8 mouse cellular contexts compared by ENCODE assay signal in genomic region chr14:20803606-20803938, GRCm38 (mm10). TPM values are rescaled to one million over a fixed set of nuclear protein-coding genes. Genes with fewer than 3 reads are reported as not detected.
DNase-seq lines count a peak whose midpoint lies in the region; ATAC-seq and TF ChIP-seq lines count a peak whose summit lies in the region.

No protein-coding gene starts in this region.

- intact Hi-C loops in gastrocnemius, adult 2 months (cut with DNase I): loop anchor here (1.0 to 5.0 kb wide), 2 partner anchors 70 to 304 kb away; no protein-coding TSS in a partner anchor

- no peak overlapping the region for H3K9ac ChIP-seq in midbrain, embryonic 12.5 days (replicated peaks)

- TF ChIP-seq CTCF in gastrocnemius, adult 2 months (IDR thresholded peaks at IDR 0.05): peak; percentile 89
- TF ChIP-seq CTCF in small intestine, adult 2 months (IDR thresholded peaks at IDR 0.05; ENCODE audit: extremely low read depth, insufficient read length, insufficient replicate concordance, low read depth, low read length): peak; percentile 96

- H3K27ac ChIP-seq in gastrocnemius, adult 2 months: peak overlapping the region; percentile 92
- no peak overlapping the region for H3K27ac ChIP-seq in limb, embryonic 10.5 days
- no peak overlapping the region for H3K27ac ChIP-seq in midbrain, embryonic 12.5 days (replicated peaks)
- H3K27ac ChIP-seq in small intestine, adult 2 months (ENCODE audit: insufficient read depth, low read depth, low read length): no peak overlapping the region

- H3K4me3 ChIP-seq in gastrocnemius, adult 2 months: no peak overlapping the region
- H3K4me3 ChIP-seq in limb, embryonic 10.5 days: no peak overlapping the region
- no peak overlapping the region for H3K4me3 ChIP-seq in midbrain, embryonic 12.5 days
- no peak overlapping the region for H3K4me3 ChIP-seq in small intestine, adult 2 months (ENCODE audit: low read depth, low read length)

- no peaks in the 10 kb centered on the region for H3K36me3 ChIP-seq in limb, embryonic 10.5 days
- no peaks in the 10 kb centered on the region for H3K36me3 ChIP-seq in midbrain, embryonic 12.5 days
- H3K36me3 ChIP-seq in small intestine, adult 2 months (ENCODE audit: control insufficient read depth, insufficient read depth, low read length): no peaks in the 10 kb centered on the region

- peak; percentile 44 for ATAC-seq in midbrain, embryonic 12.5 days (ENCODE audit: low FRiP score, low read depth)

- no peak overlapping the region for H3K4me2 ChIP-seq in midbrain, embryonic 12.5 days (replicated peaks)

- H3K9me3 ChIP-seq in limb, embryonic 10.5 days (replicated peaks): no peaks in the 10 kb centered on the region
- H3K9me3 ChIP-seq in midbrain, embryonic 12.5 days: no peaks in the 10 kb centered on the region

- no peaks in the 10 kb centered on the region for H3K27me3 ChIP-seq in limb, embryonic 10.5 days (ENCODE audit: low read depth, poor library complexity, severe bottlenecking)
- H3K27me3 ChIP-seq in midbrain, embryonic 12.5 days: no peaks in the 10 kb centered on the region
- H3K27me3 ChIP-seq in small intestine, adult 2 months (ENCODE audit: control insufficient read depth, insufficient read depth, low read length): no peaks in the 10 kb centered on the region

- TF ChIP-seq POLR2A in small intestine, adult 2 months (IDR thresholded peaks at IDR 0.05; ENCODE audit: low read depth, low read length): no peak

- 0 out of 2 replicates have a peak, but pooled peaks cover 12% of the 10 kb centered on the region for H3K4me1 ChIP-seq in limb, embryonic 10.5 days
- H3K4me1 ChIP-seq in midbrain, embryonic 12.5 days: no peaks in the 10 kb centered on the region
- peaks cover 23% of the 10 kb centered on the region for H3K4me1 ChIP-seq in small intestine, adult 2 months (ENCODE audit: control insufficient read depth, insufficient read depth, insufficient read length, low read length)

- peak; percentile 77 to 82 for DNase-seq in left cerebral cortex, adult 18-20 months (ENCODE audit: low spot score in 2 of 2)
- no peak for DNase-seq in left cerebral cortex, adult 11 months (ENCODE audit: low spot score)
- DNase-seq in cerebellum, postnatal 10 days: peak; percentile 78 to 84
- DNase-seq in gastrocnemius, adult 2 months: peak; percentile 84
- DNase-seq in induced T-regulatory cell, adult 2 months (ENCODE audit: low read depth): peak; percentile 90
- peak; percentile 79 for DNase-seq in limb, embryonic 10.5 days (ENCODE audit: low spot score)

- WGBS in limb, embryonic 10.5 days: 3% methylated on average over 7 of the region's 7 CpGs
- WGBS in midbrain, embryonic 12.5 days: 3% methylated on average over 7 of the region's 7 CpGs
- 7% methylated on average over 7 of the region's 7 CpGs for WGBS in small intestine, adult 2 months

RNA-seq across cellular contexts. Expression of gene Camk2g, which starts 9.7 kb away (rescaled TPM):
- total RNA-seq in left cerebral cortex, adult 18-20 months (2021): 100 to 1,000 TPM; 315 to 361 TPM
- total RNA-seq in gastrocnemius, adult 2 months (2021): 100 to 1,000 TPM; 162 to 163 TPM
- polyA plus RNA-seq in limb, embryonic 10.5 days (2016; fragmentation: Nextera tagmentation; extraction: Ambion mirVana): 43.3 and 57.6 TPM in 2 replicates
- 56.8 and 57.1 TPM in 2 replicates for polyA plus RNA-seq in midbrain, embryonic 12.5 days (2016; fragmentation: Nextera tagmentation; extraction: Ambion mirVana)
- polyA plus RNA-seq in small intestine, adult 2 months (2012; rRNA removed): 8.1 and 12.0 TPM in 2 replicates

RNA-seq across cellular contexts. Expression of gene Plau, which starts 32.9 kb away (rescaled TPM):
- 1 to 10 TPM; 7.7 to 8.2 TPM for total RNA-seq in left cerebral cortex, adult 18-20 months (2021)
- total RNA-seq in gastrocnemius, adult 2 months (2021): 10 to 100 TPM; 17.2 to 28.5 TPM
- polyA plus RNA-seq in limb, embryonic 10.5 days (2016; fragmentation: Nextera tagmentation; extraction: Ambion mirVana): 0.54 and 0.55 TPM in 2 replicates
- 0.29 and 0.34 TPM in 2 replicates for polyA plus RNA-seq in midbrain, embryonic 12.5 days (2016; fragmentation: Nextera tagmentation; extraction: Ambion mirVana)
- 3.1 and 3.8 TPM in 2 replicates for polyA plus RNA-seq in small intestine, adult 2 months (2012; rRNA removed)
